14 mouse cellular contexts compared by ENCODE assay signal in the genomic region with DNA sequence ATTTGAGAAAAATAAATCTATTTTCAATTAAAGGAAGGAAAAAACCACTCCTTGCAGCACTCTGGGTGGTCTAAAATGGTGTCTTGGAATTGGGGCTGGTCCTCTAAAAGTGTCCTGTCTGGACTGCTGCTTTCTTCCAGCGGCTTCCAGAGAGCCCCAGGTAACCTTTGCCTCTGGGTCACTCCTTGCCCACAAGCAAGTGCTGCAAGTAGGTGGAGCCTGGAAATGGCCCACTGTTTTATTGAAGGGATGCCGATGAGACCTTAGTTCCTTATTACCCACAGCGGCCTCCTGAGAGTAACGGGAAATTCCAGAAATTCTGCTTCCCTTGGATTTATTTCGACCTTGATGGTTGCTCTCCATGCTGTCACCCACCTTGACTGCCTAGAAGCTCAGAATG. TPM values are rescaled to one million over a fixed set of nuclear protein-coding genes. Genes with fewer than 3 reads are reported as not detected.
DNase-seq lines count a peak whose midpoint lies in the region; ATAC-seq lines count a peak whose summit lies in the region.
"Had no signal": no experiment of that assay in that cellular context is flagged by ENCODE, and none has a peak within 500 bp of the region (broad histone marks: within the 10 kb centered on the region; RNA-seq: fewer than 3 reads in every experiment).

No protein-coding gene starts in this region.

- no peak overlapping the region for H3K4me3 ChIP-seq in lung, embryonic 15.5 days
- H3K4me3 ChIP-seq in heart, embryonic 15.5 days: no peak overlapping the region
- H3K4me3 ChIP-seq in stomach, embryonic 15.5 days (replicated peaks): no peak overlapping the region
- H3K4me3 ChIP-seq: embryonic facial prominence, embryonic 12.5 days; forebrain, embryonic 12.5 days; hindbrain, embryonic 15.5 days; limb, embryonic 13.5 days had no signal

- no peaks in the 10 kb centered on the region for H3K27me3 ChIP-seq in lung, embryonic 15.5 days
- no peaks in the 10 kb centered on the region for H3K27me3 ChIP-seq in heart, embryonic 15.5 days
- no peaks in the 10 kb centered on the region for H3K27me3 ChIP-seq in stomach, embryonic 15.5 days (replicated peaks)
- H3K27me3 ChIP-seq: embryonic facial prominence, embryonic 12.5 days; forebrain, embryonic 12.5 days; hindbrain, embryonic 15.5 days; limb, embryonic 13.5 days had no signal

- WGBS in lung, embryonic 15.5 days: 32% methylated on average over 5 of the region's 5 CpGs
- WGBS in heart, embryonic 15.5 days: 37% methylated on average over 5 of the region's 5 CpGs
- 39% methylated on average over 5 of the region's 5 CpGs for WGBS in stomach, embryonic 15.5 days

- H3K9me3 ChIP-seq in lung, embryonic 15.5 days: no peaks in the 10 kb centered on the region
- no peaks in the 10 kb centered on the region for H3K9me3 ChIP-seq in heart, embryonic 15.5 days (replicated peaks)
- no peaks in the 10 kb centered on the region for H3K9me3 ChIP-seq in stomach, embryonic 15.5 days
- H3K9me3 ChIP-seq: embryonic facial prominence, embryonic 12.5 days; forebrain, embryonic 12.5 days; hindbrain, embryonic 15.5 days; limb, embryonic 13.5 days had no signal

- peaks cover 42% of the 10 kb centered on the region for H3K4me1 ChIP-seq in lung, embryonic 15.5 days
- H3K4me1 ChIP-seq in heart, embryonic 15.5 days (replicated peaks): peaks cover 42% of the 10 kb centered on the region
- H3K4me1 ChIP-seq in stomach, embryonic 15.5 days: peaks cover 3% of the 10 kb centered on the region; the same call in 1 of the 2 replicates
- H3K4me1 ChIP-seq: embryonic facial prominence, embryonic 12.5 days; forebrain, embryonic 12.5 days had no signal

- H3K36me3 ChIP-seq in lung, embryonic 15.5 days: no peaks in the 10 kb centered on the region
- H3K36me3 ChIP-seq in heart, embryonic 15.5 days: no peaks in the 10 kb centered on the region
- H3K36me3 ChIP-seq in stomach, embryonic 15.5 days: no peaks in the 10 kb centered on the region
- H3K36me3 ChIP-seq: embryonic facial prominence, embryonic 12.5 days; forebrain, embryonic 12.5 days; hindbrain, embryonic 15.5 days; limb, embryonic 13.5 days had no signal

- no peak overlapping the region for H3K9ac ChIP-seq in lung, embryonic 15.5 days
- H3K9ac ChIP-seq in heart, embryonic 15.5 days: no peak overlapping the region
- no peak overlapping the region for H3K9ac ChIP-seq in stomach, embryonic 15.5 days
- H3K9ac ChIP-seq: embryonic facial prominence, embryonic 12.5 days; forebrain, embryonic 12.5 days; hindbrain, embryonic 15.5 days; limb, embryonic 13.5 days had no signal

- peak overlapping the region; percentile 76 for H3K27ac ChIP-seq in lung, embryonic 15.5 days
- peak overlapping the region; percentile 87 for H3K27ac ChIP-seq in heart, embryonic 15.5 days
- H3K27ac ChIP-seq in stomach, embryonic 15.5 days: peak overlapping the region; percentile 72
- H3K27ac ChIP-seq: embryonic facial prominence, embryonic 12.5 days; forebrain, embryonic 12.5 days; hindbrain, embryonic 15.5 days; limb, embryonic 13.5 days had no signal

- DNase-seq in lung, postnatal 25 days (ENCODE audit: low spot score): no peak
- peak; percentile 15 to 20 for DNase-seq in kidney, adult 8-10 months
- no peak for DNase-seq in adrenal gland, postnatal 36 days
- DNase-seq in layer of hippocampus, adult 8-10 months (ENCODE audit: low spot score in 2 of 2): no peak
- DNase-seq: layer of hippocampus, postnatal 36 days; right cerebral cortex, postnatal 25 days had no signal

- no peak for ATAC-seq in lung, embryonic 15.5 days (ENCODE audit: borderline replicate concordance, extremely low read depth, low FRiP score, low TSS enrichment)
- ATAC-seq in heart, embryonic 15.5 days (replicated peaks; ENCODE audit: insufficient number of reproducible peaks, insufficient read depth, low FRiP score, low read depth): no peak
- no peak for ATAC-seq in stomach, embryonic 15.5 days (ENCODE audit: insufficient read depth, low FRiP score, low read depth)

- H3K4me2 ChIP-seq in lung, embryonic 15.5 days: peak overlapping the region; percentile 21; the same call in 1 of the 2 replicates
- peak overlapping the region; percentile 9; the same call in 1 of the 2 replicates for H3K4me2 ChIP-seq in heart, embryonic 15.5 days
- no peak overlapping the region for H3K4me2 ChIP-seq in stomach, embryonic 15.5 days
- H3K4me2 ChIP-seq: embryonic facial prominence, embryonic 12.5 days; forebrain, embryonic 12.5 days; hindbrain, embryonic 15.5 days; limb, embryonic 13.5 days had no signal

RNA-seq across cellular contexts. Expression of gene Fam189a2, which starts 23.4 kb away (rescaled TPM):
- polyA plus RNA-seq in lung, embryonic 15.5 days (2015; fragmentation: Nextera tagmentation; extraction: Ambion mirVana): 1.4 and 1.5 TPM in 2 replicates
- polyA plus RNA-seq in heart, embryonic 15.5 days (2015; fragmentation: Nextera tagmentation; extraction: Ambion mirVana): 5.6 and 5.9 TPM in 2 replicates
- 0.42 and 0.75 TPM in 2 replicates for polyA plus RNA-seq in stomach, embryonic 15.5 days (2015; fragmentation: Nextera tagmentation; extraction: Ambion mirVana)
- total RNA-seq in adrenal gland, postnatal 36 days (2021): 1 to 10 TPM; 6.8 to 8.2 TPM
- 10 to 100 TPM in 2 of 4 experiments, 1 to 10 TPM in 2; 7.4 to 11.4 (median 10.4) TPM for total RNA-seq in layer of hippocampus, adult 8-10 months (2022)
- total RNA-seq: monocyte, adult 5-6 weeks had no signal

Comparison
In these comparisons a context has a peak if more than half of its experiments do, and no peak if none do; other contexts are left out.
1. DNase-seq: peak in kidney, adult 8-10 months (2 of 2); none in lung, postnatal 25 days (single experiment), adrenal gland, postnatal 36 days (0 of 2) and layer of hippocampus, adult 8-10 months (0 of 2).
2. Peak in every context shown above with its lines, with median percentiles within 50 percentile points of each other: H3K27ac ChIP-seq.